Mouse (Mus musculus) MEL (cell line): ENCODE data around the gene Higd1a. TPM values are rescaled to one million over a fixed set of nuclear protein-coding genes. Genes with fewer than 3 reads are reported as not detected.

Source experiments
- DNase-seq: peaks from one replicate; pipeline ENCODE4 v3.0.0; 2011; ENCODE audit warnings: low read depth, low spot score
- H3K27ac ChIP-seq: 2 replicates; pipeline ENCODE4 v1.5.1; 2012; ENCODE audit warnings: low read depth, mild to moderate bottlenecking, control low read depth, low read length, moderate library complexity; ENCODE audit not compliant: control insufficient read depth
- H3K27me3 ChIP-seq, 2 experiments: fragments of 150-350 bp in 1 of 2; sonication (generic) in 1 of 2; 2 replicates each; pipeline ENCODE4 v1.6.1; 2012; ENCODE audit warnings: low read length in 2 of 2, mild to moderate bottlenecking in 2 of 2, improper control_type of control experiment in 1 of 2, moderate library complexity in 1 of 2; ENCODE audit not compliant: insufficient read depth in 2 of 2, control insufficient read depth in 1 of 2
- H3K36me3 ChIP-seq, 2 experiments: 2 replicates each; pipeline ENCODE4 v1.6.1; 2012 to 2014; ENCODE audit warnings: low read length in 2 of 2, improper control_type of control experiment in 1 of 2, inconsistent platforms in 1 of 2, mild to moderate bottlenecking in 1 of 2; ENCODE audit not compliant: insufficient read depth in 2 of 2, control insufficient read depth in 1 of 2
- H3K4me1 ChIP-seq, 2 experiments: fragments of 150-350 bp in 1 of 2; sonication (generic) in 1 of 2; 2 replicates each; pipeline ENCODE4 v1.6.1; 2012; ENCODE audit warnings: low read length in 2 of 2, improper control_type of control experiment in 1 of 2, mild to moderate bottlenecking in 1 of 2; ENCODE audit not compliant: insufficient read depth in 2 of 2, control insufficient read depth in 1 of 2
- H3K4me3 ChIP-seq, 2 experiments: fragments of 150-350 bp in 1 of 2; sonication (generic) in 1 of 2; 2 replicates each; pipeline ENCODE4 v1.5.1; 2012; ENCODE audit warnings: low read depth in 2 of 2, low read length in 2 of 2, mild to moderate bottlenecking in 2 of 2, moderate library complexity in 2 of 2, control low read depth in 1 of 2, improper control_type of control experiment in 1 of 2; ENCODE audit not compliant: control insufficient read depth in 1 of 2, insufficient read depth in 1 of 2
- H3K79me2 ChIP-seq: 2 replicates; pipeline ENCODE4 v1.6.1; 2012; ENCODE audit warnings: mild to moderate bottlenecking, low read length, moderate library complexity; ENCODE audit not compliant: control insufficient read depth, poor library complexity, insufficient read depth
- H3K9ac ChIP-seq: 2 replicates; pipeline ENCODE4 v1.6.1; 2012; ENCODE audit warnings: low read depth, mild to moderate bottlenecking, control low read depth, low read length, moderate library complexity; ENCODE audit not compliant: control insufficient read depth, poor library complexity, severe bottlenecking
- H3K9me3 ChIP-seq: fragments of 150-350 bp; sonication (generic); replicated peaks from 2 replicates; pipeline ENCODE4 v1.6.1; 2012; ENCODE audit warnings: mild to moderate bottlenecking, low read length, improper control_type of control experiment, moderate library complexity; ENCODE audit not compliant: insufficient read depth
- E2F4 ChIP-seq: IDR thresholded peaks from 2 replicates; pipeline ENCODE4 v1.6.1; 2011; ENCODE audit warnings: low read depth, low read length, improper control_type of control experiment, borderline replicate concordance
- ELF1 ChIP-seq: IDR thresholded peaks from 2 replicates; pipeline ENCODE4 v1.6.1; 2014; ENCODE audit warnings: low read depth, mild to moderate bottlenecking, inconsistent platforms, low read length, improper control_type of control experiment, moderate library complexity
- EP300 ChIP-seq, 2 experiments: IDR thresholded peaks; 2 replicates each; pipeline ENCODE4 v1.6.1; 2011; ENCODE audit warnings: improper control_type of control experiment in 2 of 2, low read length in 2 of 2, low read depth in 1 of 2, mild to moderate bottlenecking in 1 of 2
- ETS1 ChIP-seq: IDR thresholded peaks from 2 replicates; pipeline ENCODE4 v1.6.1; 2012; ENCODE audit warnings: low read depth, mild to moderate bottlenecking, inconsistent platforms, low read length, improper control_type of control experiment, moderate library complexity
- GABPA ChIP-seq: IDR thresholded peaks from 2 replicates; pipeline ENCODE4 v1.6.1; 2012; ENCODE audit warnings: low read depth, mild to moderate bottlenecking, inconsistent platforms, low read length, improper control_type of control experiment, moderate library complexity
- HCFC1 ChIP-seq: IDR thresholded peaks from 2 replicates; pipeline ENCODE4 v1.6.1; 2012; ENCODE audit warnings: low read depth, mild to moderate bottlenecking, inconsistent platforms, low read length, improper control_type of control experiment, moderate library complexity
- JUND ChIP-seq: IDR thresholded peaks from 2 replicates; pipeline ENCODE4 v1.6.1; 2011; ENCODE audit warnings: low read depth, mild to moderate bottlenecking, improper control_type of control experiment, low read length
- MAFK ChIP-seq: IDR thresholded peaks from 2 replicates; pipeline ENCODE4 v1.6.1; 2011; ENCODE audit warnings: low read depth, mild to moderate bottlenecking, low read length, improper control_type of control experiment, borderline replicate concordance
- MAX ChIP-seq: IDR thresholded peaks from 2 replicates; pipeline ENCODE4 v1.6.1; 2011; ENCODE audit warnings: low read length, improper control_type of control experiment
- MEF2A ChIP-seq: IDR thresholded peaks from 2 replicates; pipeline ENCODE4 v1.6.1; 2014; ENCODE audit warnings: low read depth, mild to moderate bottlenecking, inconsistent platforms, low read length, improper control_type of control experiment; ENCODE audit not compliant: poor library complexity, insufficient replicate concordance, severe bottlenecking; ENCODE audit errors: extremely low read depth
- MXI1 ChIP-seq: IDR thresholded peaks from 2 replicates; pipeline ENCODE4 v1.6.1; 2011; ENCODE audit warnings: mild to moderate bottlenecking, low read depth, low read length, improper control_type of control experiment
- MYB ChIP-seq: IDR thresholded peaks from 2 replicates; pipeline ENCODE4 v1.6.1; 2011; ENCODE audit warnings: mild to moderate bottlenecking, low read depth, low read length, improper control_type of control experiment
- NELFE ChIP-seq: IDR thresholded peaks from 2 replicates; pipeline ENCODE4 v1.6.1; 2011; ENCODE audit warnings: low read depth, low read length, improper control_type of control experiment
- NRF1 ChIP-seq: IDR thresholded peaks from 2 replicates; pipeline ENCODE4 v1.6.1; 2014; ENCODE audit warnings: low read depth, mild to moderate bottlenecking, inconsistent platforms, low read length, improper control_type of control experiment, moderate library complexity; ENCODE audit not compliant: poor library complexity, insufficient read depth, severe bottlenecking
- POLR2A ChIP-seq, 2 experiments: IDR thresholded peaks; 2 replicates each; pipeline ENCODE4 v1.6.1; 2011 to 2012; ENCODE audit warnings: low read length in 2 of 2, mild to moderate bottlenecking in 2 of 2, control low read depth in 1 of 2, improper control_type of control experiment in 1 of 2, low read depth in 1 of 2, moderate library complexity in 1 of 2; ENCODE audit not compliant: control insufficient read depth in 1 of 2, insufficient read depth in 1 of 2, poor library complexity in 1 of 2
- POLR2AphosphoS5 ChIP-seq: IDR thresholded peaks from 2 replicates; pipeline ENCODE4 v1.6.1; 2012; ENCODE audit warnings: low read depth, borderline replicate concordance, mild to moderate bottlenecking, inconsistent platforms, low read length, moderate library complexity, mixed read lengths
- RAD21 ChIP-seq: IDR thresholded peaks from 2 replicates; pipeline ENCODE4 v1.6.1; 2011; ENCODE audit warnings: mild to moderate bottlenecking, low read depth, low read length, improper control_type of control experiment
- SIN3A ChIP-seq: IDR thresholded peaks from 2 replicates; pipeline ENCODE4 v1.6.1; 2012; ENCODE audit warnings: low read length, improper control_type of control experiment, inconsistent platforms
- SMC3 ChIP-seq: IDR thresholded peaks from 2 replicates; pipeline ENCODE4 v1.6.1; 2011; ENCODE audit warnings: low read depth, low read length, improper control_type of control experiment
- TAL1 ChIP-seq: IDR thresholded peaks from 2 replicates; pipeline ENCODE4 v1.6.1; 2012; ENCODE audit warnings: mild to moderate bottlenecking, inconsistent platforms, low read length, moderate library complexity, mixed read lengths
- TCF12 ChIP-seq: IDR thresholded peaks from 2 replicates; pipeline ENCODE4 v1.6.1; 2014; ENCODE audit warnings: low read depth, mild to moderate bottlenecking, inconsistent platforms, low read length, improper control_type of control experiment, moderate library complexity
- UBTF ChIP-seq: IDR thresholded peaks from 2 replicates; pipeline ENCODE4 v1.6.1; 2012; ENCODE audit warnings: low read depth, mild to moderate bottlenecking, inconsistent platforms, low read length, improper control_type of control experiment, moderate library complexity, borderline replicate concordance; ENCODE audit not compliant: insufficient read depth
- ZC3H11A ChIP-seq: IDR thresholded peaks from 2 replicates; pipeline ENCODE4 v1.6.1; 2012; ENCODE audit warnings: low read depth, mild to moderate bottlenecking, inconsistent platforms, low read length, improper control_type of control experiment
- ZKSCAN1 ChIP-seq: IDR thresholded peaks from 2 replicates; pipeline ENCODE4 v1.6.1; 2012; ENCODE audit warnings: low read depth, mild to moderate bottlenecking, inconsistent platforms, low read length, improper control_type of control experiment, moderate library complexity
- ZMIZ1 ChIP-seq: IDR thresholded peaks from 2 replicates; pipeline ENCODE4 v1.6.1; 2012; ENCODE audit warnings: low read depth, mild to moderate bottlenecking, inconsistent platforms, low read length, improper control_type of control experiment, moderate library complexity
- polyA plus RNA-seq, 2 experiments: library from polyadenylated mRNA; stranded (reverse) in 1 of 2; unstranded in 1 of 2; fragments of >175 nt in 1 of 2; fragments of >200 nt in 1 of 2; gene quantifications; 2 replicates each; pipeline versions ENCODE4 v1.2.1 to v1.2.4; 2012; ENCODE audit warnings: low replicate concordance in 2 of 2, low read depth in 1 of 2; ENCODE audit not compliant: insufficient read length in 2 of 2, insufficient read depth in 1 of 2, missing spikeins in 1 of 2
- total RNA-seq: library from RNA; depleted of rRNA; stranded (reverse); fragments of 300-350 nt; gene quantifications from 2 replicates; pipeline ENCODE4 v1.2.3, GENCODE M21; 2012

The Higd1a gene
- total and polyA plus RNA-seq, 3 experiments = 142 to 177 TPM; not detected in 1

DNA sequence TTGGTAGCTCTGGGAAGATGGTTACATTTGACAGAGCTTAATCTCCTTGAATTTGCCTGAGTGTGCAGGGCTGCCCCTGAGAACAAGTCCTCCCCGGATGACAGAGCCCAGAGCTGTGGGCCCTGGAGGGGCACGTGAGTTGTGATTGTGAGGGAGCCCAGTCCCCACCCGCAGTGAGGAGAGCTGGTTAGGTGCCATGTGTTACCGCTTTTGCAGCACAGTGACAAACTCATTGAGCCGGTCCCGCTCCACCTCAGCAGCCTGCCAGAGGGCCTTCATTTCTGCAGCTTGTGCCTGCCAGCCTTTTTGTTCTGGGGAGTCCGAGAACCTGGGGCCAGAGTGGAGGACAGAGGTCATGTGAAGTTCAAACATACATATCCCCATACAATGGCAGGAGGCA, 50.2 kb downstream of the Higd1a start:
- TF ChIP-seq ZKSCAN1 = no peak
- TF ChIP-seq EP300 (IDR thresholded peaks at IDR 0.05; ENCODE audit: low read depth in 1 of 2, low read length in 2 of 2) = no peak
- TF ChIP-seq MXI1 = no peak
- no peak for TF ChIP-seq NRF1
- TF ChIP-seq POLR2AphosphoS5 = no peak
- TF ChIP-seq SMC3 = no peak
- no peak for TF ChIP-seq NELFE
- TF ChIP-seq MYB = no peak
- no peak for TF ChIP-seq RAD21
- no peak for TF ChIP-seq UBTF
- no peak for TF ChIP-seq MAX
- no peak for TF ChIP-seq MEF2A
- no peak for TF ChIP-seq ETS1
- no peak for TF ChIP-seq POLR2A (IDR thresholded peaks at IDR 0.05; ENCODE audit: control insufficient read depth in 1 of 2, insufficient read depth in 1 of 2, low read depth in 1 of 2, low read length in 2 of 2, poor library complexity in 1 of 2)
- TF ChIP-seq MAFK = no peak
- no peak for TF ChIP-seq ELF1
- Histone ChIP-seq H3K79me2 (no peaks in the 10 kb centered on the region), H3K36me3 (no peaks in the 10 kb centered on the region), H3K27me3 (no peaks in the 10 kb centered on the region), H3K27ac (no peak overlapping the region), H3K9me3 (no peaks in the 10 kb centered on the region), H3K9ac (no peak overlapping the region), H3K4me1 (peaks cover 0 to 2% of the 10 kb centered on the region in 2 experiments; a peak in 1 of 4 replicates), H3K4me3 (no peak overlapping the region)
- no peak for DNase-seq

GRCm38 (mm10) chr9:121807546-121807945, 50.6 kb downstream of the Higd1a start:
- peaks cover 0 to 5% of the 10 kb centered on the region in 2 experiments; a peak in 1 of 4 replicates for H3K4me1 ChIP-seq
- no peak overlapping the region for H3K27ac ChIP-seq
- no peaks in the 10 kb centered on the region for H3K36me3 ChIP-seq
- H3K27me3 ChIP-seq = no peaks in the 10 kb centered on the region
- DNase-seq = no peak
- TF ChIP-seq TCF12 = no peak
- TF ChIP-seq SIN3A = no peak
- TF ChIP-seq ZC3H11A = no peak
- no peak for TF ChIP-seq UBTF
- TF ChIP-seq ETS1 = no peak
- TF ChIP-seq EP300 (IDR thresholded peaks at IDR 0.05; ENCODE audit: low read depth in 1 of 2, low read length in 2 of 2) = no peak
- TF ChIP-seq ELF1 = no peak
- TF ChIP-seq HCFC1 = no peak
- TF ChIP-seq TAL1 = no peak
- TF ChIP-seq ZMIZ1 = no peak
- TF ChIP-seq E2F4 = no peak
- no peak for TF ChIP-seq JUND
- no peak for TF ChIP-seq NRF1
- no peak for TF ChIP-seq NELFE
- no peak for TF ChIP-seq POLR2AphosphoS5
- TF ChIP-seq GABPA = no peak
- no peak overlapping the region for H3K4me3 ChIP-seq
- no peak overlapping the region for H3K9ac ChIP-seq
- no peaks in the 10 kb centered on the region for H3K9me3 ChIP-seq
- no peaks in the 10 kb centered on the region for H3K79me2 ChIP-seq
